Mouse (Mus musculus): ENCODE measurements around the gene Smc6. TPM values are rescaled to one million over a fixed set of nuclear protein-coding genes. Genes with fewer than 3 reads are reported as not detected.

Smc6 gene
- total RNA-seq, 2 experiments from 2014 or later: 23.9 to 30.1 TPM

Small RNA genes lying within 50 kb of the gene (microRNA-seq; reads per million reads assigned to microRNA genes)
- gene Mir7675: 0 reads per million in 2 experiments

Other genes with a start within 250 kb of the Smc6 start
- 10 to 100 TPM; 10.4 to 11.5 TPM for gene Kcns3, start 114.8 kb upstream of the Smc6 start, total RNA-seq (2021)
- not detected for gene Msgn1, start 56.9 kb upstream of the Smc6 start, total RNA-seq (2021)
- gene Gen1, start 85 bp upstream of the Smc6 start, total RNA-seq (2021): 1 to 10 TPM; 1.7 to 3.0 TPM
- gene Vsnl1, start 170.7 kb downstream of the Smc6 start, total RNA-seq (2021): 100 to 1,000 TPM; 408 to 421 TPM
- gene Rad51ap2, start 190.2 kb downstream of the Smc6 start, total RNA-seq (2021): 1 to 10 TPM in 1 of 2 experiments, under 1 TPM in 1; 0.39 to 1.1 TPM